Mouse (Mus musculus) erythroblast, embryonic 14.5 days (primary cell): ENCODE measurements around the gene Nfatc3.

Source experiments
- GATA1 ChIP-seq: IDR thresholded peaks from 2 replicates; pipeline ENCODE4 v1.6.1; 2012; ENCODE audit warnings: low read length, inconsistent platforms, mixed read lengths
- TAL1 ChIP-seq: IDR thresholded peaks from 3 replicates; pipeline ENCODE4 v1.6.1; 2012; ENCODE audit warnings: low read length, inconsistent platforms, mixed read lengths

- TF ChIP-seq GATA1 (no peak), TAL1 (no peak)
Observed at GRCm38 (mm10) chr8:106145331-106145730, 86.7 kb downstream of the Nfatc3 start.
